Mouse (Mus musculus) lung, postnatal 0 days (tissue): ENCODE measurements around the gene Adam30.

Experiments
- CTCF ChIP-seq: IDR thresholded peaks from 2 replicates; pipeline ENCODE4 v1.5.1; 2016; ENCODE audit warnings: antibody characterized with exemption, mild to moderate bottlenecking
- EP300 ChIP-seq: IDR thresholded peaks from 2 replicates; pipeline ENCODE4 v1.6.1; 2016; ENCODE audit warnings: antibody characterized with exemption, mild to moderate bottlenecking, control low read depth

- TF ChIP-seq CTCF (no peak), EP300 (no peak)
Measured at GRCm38 (mm10) chr3:98199747-98200146, 39.3 kb downstream of the Adam30 start.
